Mouse (Mus musculus) forebrain, embryonic 14.5 days (tissue): Measurements from ENCODE around the gene Klk1b4. TPM values are rescaled to one million over a fixed set of nuclear protein-coding genes. Genes with fewer than 3 reads are reported as not detected.
"Not testable (repeated sequence)": the region's sequence is repeated elsewhere in the genome, so short reads cannot be mapped to it uniquely, and the experiment has no call there.

Experiments used
- ATAC-seq: fragments of 200-750 bp; cut with Nextera tagmentation; 2 replicates; pipeline ENCODE4 v1.8.0; 2017; ENCODE audit warnings: mild to moderate bottlenecking, moderate library complexity
- DNase-seq: peaks from one replicate; pipeline ENCODE4 v3.0.0-alpha.2; 2015; ENCODE audit warnings: low spot score
- H3K27ac ChIP-seq: fragments of 300-500 bp; sonication (generic); 2 replicates; pipeline ENCODE4 v1.5.1; 2014; ENCODE audit warnings: low read depth, mild to moderate bottlenecking, control low read depth, low read length, moderate library complexity
- H3K27me3 ChIP-seq: fragments of 300-500 bp; sonication (generic); replicated peaks from 2 replicates; pipeline ENCODE4 v1.6.1; 2014; ENCODE audit warnings: low read length, control low read depth, mixed read lengths; ENCODE audit not compliant: control insufficient read depth, insufficient read depth
- H3K36me3 ChIP-seq: fragments of 300-500 bp; sonication (generic); 2 replicates; pipeline ENCODE4 v1.6.1; 2014; ENCODE audit warnings: low read length, control low read depth; ENCODE audit not compliant: control insufficient read depth, insufficient read depth
- H3K4me1 ChIP-seq: fragments of 300-500 bp; sonication (generic); 2 replicates; pipeline ENCODE4 v1.6.1; 2014; ENCODE audit warnings: antibody characterized with exemption, low read length, control low read depth; ENCODE audit not compliant: control insufficient read depth, insufficient read depth
- H3K4me2 ChIP-seq: fragments of 300-500 bp; sonication (generic); 2 replicates; pipeline ENCODE4 v1.6.1; 2014; ENCODE audit warnings: mild to moderate bottlenecking, control low read depth, low read length
- H3K4me3 ChIP-seq: fragments of 300-500 bp; sonication (generic); 2 replicates; pipeline ENCODE4 v1.5.1; 2014; ENCODE audit warnings: low read depth, low read length, control low read depth
- H3K9ac ChIP-seq: fragments of 300-500 bp; sonication (generic); 2 replicates; pipeline ENCODE4 v1.6.1; 2014; ENCODE audit warnings: mild to moderate bottlenecking, low read length, control low read depth, moderate library complexity
- H3K9me3 ChIP-seq: fragments of 300-500 bp; sonication (generic); replicated peaks from 2 replicates; pipeline ENCODE4 v1.6.1; 2016; ENCODE audit warnings: low read length, control low read depth, mixed read lengths; ENCODE audit not compliant: control insufficient read depth
- WGBS: fragments of 180-500 bp; shearing (Covaris S2); extraction: QIAGEN DNeasy Blood & Tissue Kit; methylation state at CpG from one replicate; pipeline ENCODE4 v1.1.7; 2014; 5-methylcytosine and 5-hydroxymethylcytosine counted together
- polyA plus RNA-seq: library from polyadenylated mRNA; unstranded; fragments of >200 nt; fragmentation: Nextera tagmentation; extraction: Ambion mirVana; gene quantifications from 2 replicates; pipeline ENCODE4 v1.2.1, GENCODE M21; 2014

Gene Klk1b4
- polyA plus RNA-seq, 1 experiment from 2014 or later = not detected

DNA sequence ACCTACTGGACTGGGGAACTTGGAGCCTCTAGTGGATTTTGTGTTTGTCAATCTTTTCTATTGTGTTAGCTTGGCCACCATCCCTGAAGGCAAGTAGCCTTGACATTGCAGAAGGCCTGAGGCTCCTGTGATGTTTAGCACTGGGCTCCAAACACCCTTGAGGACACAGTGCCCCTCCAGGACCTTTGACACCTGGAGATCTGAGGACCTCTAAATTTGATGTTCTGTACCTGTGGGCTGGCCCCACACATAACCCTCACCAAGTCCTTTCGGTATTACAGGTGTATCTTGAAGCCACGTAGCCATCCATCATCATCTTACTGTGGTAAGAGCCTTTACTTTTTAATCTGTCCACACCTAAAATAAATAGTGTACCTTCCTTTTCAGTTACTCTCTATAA lies 40.7 kb downstream of the Klk1b4 start:
- H3K9me3 ChIP-seq = no peaks in the 10 kb centered on the region
- H3K27me3 ChIP-seq = no peaks in the 10 kb centered on the region
- DNase-seq (no peak), ATAC-seq (no peak)
- H3K36me3 ChIP-seq = peaks cover 51% of the 10 kb centered on the region
- H3K27ac ChIP-seq = no peak overlapping the region
- peaks cover 10% of the 10 kb centered on the region for H3K4me1 ChIP-seq
- H3K4me3 ChIP-seq = peak overlapping the region; percentile 85
- peak overlapping the region; percentile 96; the same call in 1 of the 2 replicates for H3K9ac ChIP-seq
- peak overlapping the region; percentile 84 for H3K4me2 ChIP-seq
- 91% methylated on average over 2 of the region's 2 CpGs for WGBS

DNA sequence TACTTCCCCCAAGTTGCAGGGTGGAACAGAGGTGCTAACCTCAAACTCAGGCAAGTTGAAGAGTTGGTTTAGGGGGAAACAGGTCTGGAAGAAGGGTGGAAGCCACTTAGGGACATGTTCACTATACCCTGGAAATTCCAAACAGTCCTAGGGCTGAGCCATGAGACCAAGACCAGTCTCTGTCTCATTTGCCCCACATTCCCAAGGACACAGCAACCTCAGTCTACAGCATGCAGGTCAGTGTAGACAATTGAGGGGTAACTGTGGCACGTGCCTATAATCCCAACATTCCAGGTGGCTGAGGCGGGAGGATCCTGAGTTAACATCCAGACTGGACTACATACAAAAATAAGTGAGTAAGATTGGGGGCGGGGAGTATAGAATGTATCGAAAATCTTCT lies 42.0 kb downstream of the Klk1b4 start:
- Histone ChIP-seq H3K27ac (no peak overlapping the region), H3K4me1 (peaks cover 10% of the 10 kb centered on the region), H3K4me3 (no peak overlapping the region), H3K4me2 (no peak overlapping the region), H3K9ac (no peak overlapping the region), H3K27me3 (no peaks in the 10 kb centered on the region), H3K36me3 (peaks cover 60% of the 10 kb centered on the region), H3K9me3 (no peaks in the 10 kb centered on the region)
- DNase-seq (no peak), ATAC-seq (no peak)
- 94% methylated on average over 4 of the region's 4 CpGs for WGBS

DNA sequence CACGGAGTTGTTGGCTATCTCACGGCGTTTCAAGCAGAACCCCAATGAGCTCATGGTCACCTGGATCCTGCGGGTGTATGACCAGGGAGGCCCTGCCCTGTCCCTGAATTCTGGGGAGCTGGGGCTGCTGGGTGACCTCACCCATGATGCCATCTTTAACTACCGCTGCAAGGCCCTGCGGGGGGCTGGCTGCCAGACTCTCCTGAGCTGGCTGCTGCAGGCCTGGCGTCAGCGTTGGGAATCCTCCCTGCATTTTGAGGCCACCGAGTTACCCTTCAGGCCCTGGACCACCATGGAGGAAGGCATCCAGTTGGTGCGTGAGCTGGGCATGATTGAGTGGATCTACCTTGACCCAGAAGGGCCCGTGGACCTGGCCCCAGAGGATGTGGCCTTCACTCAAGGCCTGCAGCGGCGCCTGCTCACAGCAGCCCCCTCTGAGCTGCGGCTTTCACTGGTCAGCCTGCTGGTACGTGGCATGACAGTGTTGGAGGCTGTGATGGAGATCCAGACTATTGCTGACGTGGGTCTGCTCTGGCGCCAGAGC lies 43.6 kb downstream of the Klk1b4 start:
- ATAC-seq, DNase-seq, H3K4me3 ChIP-seq, H3K4me1 ChIP-seq, H3K4me2 ChIP-seq, H3K9ac ChIP-seq, H3K9me3 ChIP-seq, H3K27ac ChIP-seq, H3K27me3 ChIP-seq: not testable (repeated sequence)
- peaks cover 60% of the 10 kb centered on the region for H3K36me3 ChIP-seq
- WGBS = 90% methylated on average over 17 of the region's 17 CpGs

DNA sequence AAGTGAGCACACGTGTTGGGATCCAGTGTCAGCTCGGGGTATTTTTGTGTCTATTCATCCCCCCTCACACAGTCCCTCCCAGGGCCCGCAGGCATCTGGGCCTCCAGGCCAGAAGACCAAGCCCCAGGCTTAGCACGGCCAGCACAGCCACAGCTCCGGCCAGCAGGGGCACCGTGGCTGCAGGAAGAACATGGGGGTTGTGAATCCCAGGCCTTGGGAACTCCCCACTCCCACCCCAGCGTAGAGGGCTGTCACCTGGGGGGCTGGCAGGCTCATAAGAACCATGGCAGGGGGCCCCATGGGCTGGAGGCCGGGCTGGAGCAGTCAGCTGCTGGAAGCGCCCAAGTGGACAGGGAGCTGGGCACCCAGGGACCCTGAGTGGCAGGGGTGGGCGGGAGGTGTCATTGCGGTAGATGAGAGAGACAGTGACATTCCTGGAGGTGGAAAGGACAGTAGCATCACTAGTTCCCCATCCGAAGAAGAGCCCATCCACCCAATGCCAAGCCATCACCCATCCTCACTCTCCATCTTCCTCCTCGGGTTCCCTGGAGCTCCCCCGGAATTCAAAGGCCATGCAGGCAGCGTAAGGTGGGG lies 45.9 kb downstream of the Klk1b4 start:
- H3K27ac ChIP-seq = no peak overlapping the region
- H3K27me3 ChIP-seq = no peaks in the 10 kb centered on the region
- H3K9ac ChIP-seq = 0 out of 2 replicates have a peak overlapping the region, but pooled peaks have one; percentile 8
- no peak overlapping the region for H3K4me2 ChIP-seq
- H3K9me3 ChIP-seq = no peaks in the 10 kb centered on the region
- no peak overlapping the region for H3K4me3 ChIP-seq
- WGBS = 63% methylated on average over 15 of the region's 15 CpGs
- DNase-seq = no peak
- no peak for ATAC-seq
- peaks cover 58% of the 10 kb centered on the region for H3K36me3 ChIP-seq
- H3K4me1 ChIP-seq = peaks cover under 1% of the 10 kb centered on the region; the same call in 1 of the 2 replicates

GRCm38 (mm10) chr7:44254930-44255329 lies 47.7 kb downstream of the Klk1b4 start:
- no peak for ATAC-seq
- Histone ChIP-seq H3K4me2 (no peak overlapping the region), H3K27me3 (no peaks in the 10 kb centered on the region), H3K4me1 (no peaks in the 10 kb centered on the region), H3K4me3 (no peak overlapping the region), H3K27ac (no peak overlapping the region), H3K9ac (no peak overlapping the region), H3K36me3 (peaks cover 40% of the 10 kb centered on the region), H3K9me3 (no peaks in the 10 kb centered on the region)
- WGBS = 77% methylated on average over 6 of the region's 6 CpGs
- no peak for DNase-seq

DNA sequence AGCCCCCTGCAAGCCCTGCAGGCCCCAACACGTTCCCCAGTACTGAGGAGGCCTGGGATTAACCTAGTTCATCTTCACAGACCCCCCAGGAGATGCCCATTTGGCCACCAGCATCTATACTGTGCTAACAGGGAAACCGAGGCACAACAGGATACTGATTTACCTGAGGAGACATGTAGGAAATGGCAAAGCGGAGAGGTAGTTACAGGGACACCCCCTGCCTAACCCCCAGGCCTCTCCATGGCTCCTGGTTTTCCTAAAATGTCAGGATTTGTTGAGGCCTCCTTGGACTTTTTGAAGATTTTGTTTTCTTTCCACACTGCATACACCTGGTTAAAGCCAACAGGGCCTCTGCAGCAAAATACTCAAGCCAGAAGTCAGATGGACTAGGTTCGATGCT lies 50.0 kb downstream of the Klk1b4 start, which contains the start of gene Acp4:
Gene Acp4 (minus strand): TSS at position 101 of the 400 bp plus-strand sequence.
- H3K9ac ChIP-seq = no peak within 1 kb of the TSS
- no peaks in the 10 kb centered on the region for H3K4me1 ChIP-seq
- ATAC-seq (no peak), DNase-seq (no peak)
- no peak within 1 kb of the TSS for H3K27ac ChIP-seq
- peaks cover 19% of the 10 kb centered on the region for H3K36me3 ChIP-seq
- WGBS = 77% methylated on average over 4 of the region's 4 CpGs
- no peak within 1 kb of the TSS for H3K4me3 ChIP-seq
- no peaks in the 10 kb centered on the region for H3K9me3 ChIP-seq
- H3K27me3 ChIP-seq = no peaks in the 10 kb centered on the region
- H3K4me2 ChIP-seq = no peak within 1 kb of the TSS

GRCm38 (mm10) chr7:44260410-44260809 lies 53.2 kb downstream of the Klk1b4 start:
- DNase-seq (no peak), ATAC-seq (no peak)
- Histone ChIP-seq H3K9ac (no peak overlapping the region), H3K4me1 (no peaks in the 10 kb centered on the region), H3K4me3 (no peak overlapping the region), H3K27me3 (no peaks in the 10 kb centered on the region), H3K27ac (no peak overlapping the region), H3K9me3 (no peaks in the 10 kb centered on the region), H3K36me3 (0 out of 2 replicates have a peak, but pooled peaks cover 2% of the 10 kb centered on the region), H3K4me2 (no peak overlapping the region)
- WGBS = 76% methylated on average over 6 of the region's 6 CpGs

- Histone ChIP-seq H3K36me3 (0 out of 2 replicates have a peak, but pooled peaks cover 2% of the 10 kb centered on the region), H3K4me2 (no peak within 1 kb of the TSS), H3K9ac (no peak within 1 kb of the TSS), H3K27me3 (no peaks in the 10 kb centered on the region), H3K4me1 (no peaks in the 10 kb centered on the region), H3K4me3 (no peak within 1 kb of the TSS), H3K9me3 (no peaks in the 10 kb centered on the region), H3K27ac (no peak within 1 kb of the TSS)
- ATAC-seq (no peak), DNase-seq (no peak)
- 62% methylated on average over 5 of the region's 5 CpGs for WGBS
These were observed 53.9 kb downstream of the Klk1b4 start, which contains the start of gene Gm15517 for GRCm38 (mm10) chr7:44261147-44261546. Gm15517 (plus strand) TSS chr7:44261447.
